Mouse (Mus musculus) frontal cortex, postnatal 14 days (tissue): ENCODE data around the gene Minpp1.
"Not testable (repeated sequence)": the region's sequence is repeated elsewhere in the genome, so short reads cannot be mapped to it uniquely, and the experiment has no call there.

Experiments
- DNase-seq, 2 experiments: peaks; one replicate each; pipeline ENCODE4 v3.0.0; 2022; ENCODE audit warnings: low spot score in 2 of 2

The Minpp1 gene

GRCm38 (mm10) chr19:32485681-32486105, at the start of gene Minpp1:
Minpp1 (plus strand) TSS chr19:32485769.
- DNase-seq = peak; percentile 70 to 79

DNA sequence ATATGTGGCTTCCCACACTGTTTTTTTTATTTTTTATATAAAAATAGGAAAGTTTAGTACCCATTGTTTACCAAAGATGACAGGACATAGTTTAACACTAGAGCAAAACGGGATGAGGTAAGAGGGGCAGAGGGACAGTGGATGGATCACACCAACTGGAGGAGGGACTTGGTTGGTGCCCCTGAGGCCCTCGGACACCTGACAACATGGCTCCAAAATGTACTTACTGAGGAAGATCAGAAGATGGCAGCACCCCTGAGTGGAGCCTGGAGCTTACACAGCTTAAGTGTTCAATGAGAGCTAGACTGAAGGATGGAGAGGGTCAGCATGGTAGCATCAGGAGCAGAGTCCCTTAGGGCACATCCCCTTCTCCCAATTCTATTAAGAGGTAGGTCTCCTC, 46.2 kb upstream of the Minpp1 start:
- no peak for DNase-seq

DNA sequence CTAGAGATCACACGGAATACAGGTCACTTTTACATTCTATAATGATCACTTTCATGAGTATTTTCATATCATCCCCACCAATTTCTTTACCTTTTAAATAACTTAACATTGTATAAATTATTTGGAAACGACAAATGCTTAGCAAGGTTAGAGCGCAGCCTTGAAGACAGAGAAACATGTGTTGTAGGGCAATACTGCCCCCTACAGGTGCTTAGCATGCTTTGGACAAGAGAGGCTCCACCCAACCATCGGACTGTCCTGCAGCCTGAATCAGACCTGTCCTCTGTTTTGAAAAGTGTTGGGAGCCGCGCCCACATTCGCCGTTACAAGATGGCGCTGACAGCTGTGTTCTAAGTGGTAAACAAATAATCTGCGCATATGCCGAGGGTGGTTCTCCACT, 44.0 kb upstream of the Minpp1 start:
- DNase-seq = no peak

DNA sequence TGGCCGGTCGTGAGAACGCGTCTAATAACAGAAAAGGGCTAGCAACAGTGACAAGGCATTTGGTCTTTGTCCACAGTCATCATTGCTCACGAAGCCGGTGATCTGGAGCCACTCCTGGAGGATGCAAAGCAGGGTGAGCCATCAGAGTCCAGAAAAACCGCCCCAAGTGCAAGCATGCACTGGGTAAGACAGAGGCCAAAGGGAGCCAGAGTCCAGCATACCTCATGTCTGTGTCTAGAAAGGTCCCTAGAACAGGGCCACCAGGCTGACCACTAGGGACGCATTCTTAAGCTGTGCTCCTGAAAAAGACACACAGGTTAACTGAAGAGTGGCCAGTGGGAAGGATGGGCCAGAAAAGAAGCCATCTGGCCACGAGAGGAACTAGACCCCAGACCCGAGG, 36.6 kb upstream of the Minpp1 start:
- DNase-seq = no peak

DNA sequence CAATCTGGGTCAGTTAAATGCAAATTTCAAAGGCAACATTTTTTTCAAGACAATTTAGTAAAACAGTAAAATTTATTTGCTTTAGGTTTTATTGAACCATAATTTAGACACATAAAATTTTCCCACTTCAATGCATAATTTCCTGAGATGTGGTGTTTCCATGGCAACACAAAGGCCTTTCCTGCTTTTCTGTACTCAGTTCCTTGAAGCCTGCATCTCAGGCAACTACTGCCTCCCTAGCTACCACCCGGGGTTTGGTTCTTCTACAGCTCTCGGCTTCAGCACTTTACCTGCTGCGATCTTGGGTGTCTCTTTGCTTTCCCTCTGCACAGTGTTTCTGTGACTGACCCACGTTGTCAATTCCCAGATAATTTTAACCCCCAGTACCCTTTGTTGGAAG, 33.3 kb upstream of the Minpp1 start:
- peak in 1 of 2 experiments; percentile 26 for DNase-seq

DNA sequence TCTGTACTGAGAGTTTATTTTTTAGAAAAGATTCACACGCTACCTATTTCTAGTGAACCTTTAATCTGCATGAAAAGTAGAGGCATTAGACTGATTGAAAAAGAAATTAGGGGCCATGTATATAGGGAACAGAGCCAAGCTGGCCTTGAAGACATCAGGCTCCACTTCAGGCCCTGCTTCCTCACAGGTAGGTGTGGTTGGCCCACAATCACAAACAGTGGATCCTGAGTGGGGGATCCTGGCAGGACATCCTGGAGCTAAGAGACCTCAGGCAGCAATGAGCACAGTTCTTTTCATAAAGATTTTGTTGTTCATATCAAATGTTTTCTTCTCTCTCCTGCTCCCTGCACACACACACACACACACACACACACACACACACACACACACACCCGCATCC, 28.8 kb upstream of the Minpp1 start:
- no peak for DNase-seq

DNA sequence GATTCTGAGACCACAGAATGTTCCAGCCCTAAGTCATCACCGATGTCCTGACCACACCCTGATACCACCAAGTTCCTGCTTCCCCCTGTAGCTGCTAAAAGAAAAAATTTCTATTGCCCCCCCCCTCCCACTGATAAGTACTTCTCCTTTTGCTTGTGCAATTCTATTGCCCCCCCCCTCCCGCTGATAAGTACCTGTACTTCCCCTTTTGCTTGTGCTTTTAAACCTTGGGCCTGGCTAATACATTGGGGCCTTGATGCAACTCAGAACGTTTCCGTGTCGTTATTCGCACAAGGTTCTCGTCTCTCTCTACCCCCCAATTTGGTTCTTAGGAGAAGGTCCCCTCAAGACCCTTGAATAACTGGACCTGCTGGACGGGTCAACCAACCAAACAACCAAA, 27.9 kb upstream of the Minpp1 start:
- DNase-seq = not testable (repeated sequence)

- DNase-seq = no peak
Measured at GRCm38 (mm10) chr19:32463037-32463436, 22.5 kb upstream of the Minpp1 start.

DNA sequence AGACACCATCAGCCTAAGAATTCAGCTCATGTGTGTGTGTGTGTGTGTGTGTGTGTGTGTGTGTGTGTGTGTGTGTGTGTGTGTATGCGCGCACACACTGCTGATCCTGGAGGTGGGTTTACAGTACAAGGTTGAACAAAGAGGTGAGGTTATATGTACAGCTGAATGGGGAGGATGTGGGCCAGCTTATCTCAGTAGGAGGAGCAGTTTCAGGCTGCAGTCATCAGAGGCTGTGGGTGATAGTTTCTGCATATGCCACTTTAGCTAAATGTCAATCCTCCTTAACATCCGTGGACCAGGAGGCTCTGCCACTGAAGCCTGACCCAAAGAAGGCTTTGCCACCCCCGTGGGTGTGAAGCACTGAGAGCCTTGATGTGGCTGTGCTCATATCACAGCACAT, 20.3 kb upstream of the Minpp1 start:
- DNase-seq = no peak

DNA sequence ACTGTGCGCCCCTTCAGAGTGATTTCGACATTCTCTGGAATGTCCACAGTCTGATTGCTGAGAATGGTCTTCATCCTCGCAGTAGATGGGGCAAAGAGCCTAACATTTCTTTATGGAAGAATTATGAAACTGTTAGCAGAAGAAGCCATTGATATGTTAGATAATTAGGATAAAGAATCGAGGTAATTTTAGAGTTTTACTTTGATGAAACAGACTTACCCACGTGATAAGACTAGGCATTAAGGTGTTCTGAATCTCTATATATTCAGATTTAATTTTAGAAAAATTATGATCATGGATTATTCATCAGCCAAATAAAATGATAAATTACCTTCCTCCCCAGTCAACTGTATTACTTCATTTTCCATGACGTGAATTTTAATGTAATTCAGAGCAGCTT, 19.1 kb upstream of the Minpp1 start, which contains the start of gene Rpl9-ps6:
Gene Rpl9-ps6 (minus strand): TSS at position 101 of the 400 bp plus-strand sequence.
- DNase-seq = no peak

- DNase-seq = no peak
Measured at GRCm38 (mm10) chr19:32467325-32467724, 18.2 kb upstream of the Minpp1 start.

DNA sequence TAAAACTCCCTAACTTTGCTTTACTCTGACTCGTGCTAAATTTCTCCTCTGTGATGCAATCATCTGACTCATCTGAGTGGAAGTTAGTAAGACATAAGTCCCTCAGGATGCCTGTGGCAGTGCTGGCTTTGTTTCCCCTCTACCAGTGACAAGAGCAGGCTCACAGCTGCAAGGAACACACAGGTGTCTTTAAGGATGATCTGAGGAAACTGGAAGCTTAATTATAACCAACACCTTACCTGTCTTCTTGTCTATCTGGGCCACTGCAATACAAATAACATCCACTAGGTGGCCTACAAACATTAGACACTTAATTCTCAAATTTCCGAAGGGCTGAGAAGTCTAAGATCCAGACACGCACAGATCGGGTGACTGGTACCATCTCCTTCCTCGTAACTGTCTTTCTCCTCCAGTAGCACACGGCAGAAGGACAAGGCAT, 15.5 kb upstream of the Minpp1 start:
- DNase-seq = no peak

- DNase-seq = no peak
Measured at GRCm38 (mm10) chr19:32470570-32471263, 14.9 kb upstream of the Minpp1 start.

DNA sequence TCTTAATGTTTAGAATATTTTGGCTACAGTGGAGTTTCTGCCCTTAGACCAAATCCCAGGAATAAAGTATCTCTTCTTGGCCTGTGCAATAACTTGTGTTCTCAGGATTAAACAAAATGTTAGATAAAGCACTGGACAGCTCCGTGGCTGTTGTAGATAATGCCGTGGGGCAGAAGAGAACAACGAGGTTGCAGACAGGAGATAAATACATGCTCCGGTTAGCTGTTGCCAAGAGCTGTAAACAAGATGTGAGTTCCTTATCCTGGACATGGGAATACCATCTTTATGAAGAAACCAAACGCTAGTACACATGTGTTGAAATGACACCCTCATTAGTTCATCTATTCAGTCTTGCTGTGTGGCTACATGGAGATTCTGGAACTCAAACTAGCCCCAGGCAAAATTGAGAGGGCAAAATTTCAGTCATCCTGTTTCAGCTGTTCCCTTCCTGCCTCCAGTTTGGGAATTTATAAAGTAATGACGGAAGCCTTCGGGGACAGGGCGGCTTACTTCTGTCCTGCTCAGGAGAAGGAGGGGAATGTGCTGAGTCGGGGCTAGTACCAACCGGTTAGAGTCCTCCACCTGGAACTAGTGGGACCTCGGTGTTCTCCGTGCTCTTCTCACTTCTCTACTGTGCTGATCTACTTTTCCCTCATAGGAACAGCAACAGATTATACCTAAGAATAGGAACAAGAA, 9.4 kb upstream of the Minpp1 start:
- no peak for DNase-seq

GRCm38 (mm10) chr19:32476712-32477052, 8.9 kb upstream of the Minpp1 start:
- no peak for DNase-seq

DNA sequence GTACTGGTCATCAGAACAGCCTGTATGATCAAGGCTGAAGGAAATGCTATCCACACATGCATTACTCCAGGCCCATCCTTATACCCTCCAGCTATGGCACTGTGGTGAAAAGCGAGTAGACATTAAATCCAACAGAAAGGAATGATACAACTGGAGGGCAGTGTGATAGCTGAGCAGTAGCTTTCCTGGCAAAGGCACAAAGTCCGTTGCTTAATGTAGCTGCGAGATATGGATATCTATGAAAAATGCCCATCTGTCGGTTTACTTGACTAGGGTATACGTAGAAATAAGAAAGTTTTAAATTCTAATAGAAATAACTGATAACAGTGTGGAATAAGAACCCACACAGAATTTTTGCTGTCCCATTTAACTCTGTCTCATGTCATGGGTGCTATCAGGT, 5.3 kb upstream of the Minpp1 start:
- DNase-seq = no peak

DNA sequence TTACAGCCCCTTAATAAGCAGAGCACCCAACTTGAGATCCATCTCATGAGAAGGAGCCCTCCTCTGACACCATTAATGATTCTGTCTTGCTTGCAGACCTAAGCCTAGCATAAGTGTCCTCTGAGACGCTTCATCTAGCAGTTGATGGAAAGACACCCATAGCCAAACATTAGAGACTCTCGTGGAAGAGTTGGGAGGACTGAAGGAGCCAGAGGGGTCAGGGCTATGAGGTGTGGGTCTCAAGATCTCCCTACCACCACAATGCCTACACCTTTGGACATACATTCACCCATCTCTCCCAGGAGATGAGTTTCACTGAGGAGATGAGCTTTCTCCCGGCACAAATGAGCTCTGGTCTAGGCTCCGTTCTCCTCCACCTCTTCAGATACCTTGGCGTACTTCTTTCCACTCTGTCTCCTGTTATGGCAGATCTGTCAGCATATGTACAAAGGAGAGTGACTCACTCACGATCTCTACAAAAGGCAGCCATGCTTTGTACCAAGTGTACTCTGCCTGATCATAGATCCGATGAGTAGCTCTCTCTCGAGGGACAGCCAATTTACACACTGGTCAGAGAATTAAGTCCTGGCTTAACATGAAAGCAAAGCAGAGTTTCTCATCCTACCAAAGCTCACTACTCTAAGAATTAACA, 4.7 kb upstream of the Minpp1 start:
- DNase-seq = no peak

DNA sequence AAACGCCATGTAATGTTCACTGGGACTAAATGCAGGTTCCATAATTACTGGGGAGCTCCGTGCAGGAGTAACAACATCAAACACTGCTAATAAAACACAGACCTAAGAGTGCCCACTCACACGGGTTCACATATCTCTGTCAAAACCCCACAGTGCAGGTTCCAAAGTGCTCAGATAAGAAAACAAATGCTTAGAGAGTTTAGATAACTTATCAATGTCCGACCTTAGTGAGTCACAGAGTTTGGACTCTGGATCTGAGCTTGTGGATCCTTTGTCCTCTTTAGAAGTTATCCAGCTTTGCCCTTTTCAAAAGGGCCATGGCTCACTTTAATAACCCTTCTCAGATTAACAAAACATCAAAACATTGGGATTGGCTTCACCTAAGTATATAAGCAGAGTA, 4.1 kb upstream of the Minpp1 start:
- no peak for DNase-seq

DNA sequence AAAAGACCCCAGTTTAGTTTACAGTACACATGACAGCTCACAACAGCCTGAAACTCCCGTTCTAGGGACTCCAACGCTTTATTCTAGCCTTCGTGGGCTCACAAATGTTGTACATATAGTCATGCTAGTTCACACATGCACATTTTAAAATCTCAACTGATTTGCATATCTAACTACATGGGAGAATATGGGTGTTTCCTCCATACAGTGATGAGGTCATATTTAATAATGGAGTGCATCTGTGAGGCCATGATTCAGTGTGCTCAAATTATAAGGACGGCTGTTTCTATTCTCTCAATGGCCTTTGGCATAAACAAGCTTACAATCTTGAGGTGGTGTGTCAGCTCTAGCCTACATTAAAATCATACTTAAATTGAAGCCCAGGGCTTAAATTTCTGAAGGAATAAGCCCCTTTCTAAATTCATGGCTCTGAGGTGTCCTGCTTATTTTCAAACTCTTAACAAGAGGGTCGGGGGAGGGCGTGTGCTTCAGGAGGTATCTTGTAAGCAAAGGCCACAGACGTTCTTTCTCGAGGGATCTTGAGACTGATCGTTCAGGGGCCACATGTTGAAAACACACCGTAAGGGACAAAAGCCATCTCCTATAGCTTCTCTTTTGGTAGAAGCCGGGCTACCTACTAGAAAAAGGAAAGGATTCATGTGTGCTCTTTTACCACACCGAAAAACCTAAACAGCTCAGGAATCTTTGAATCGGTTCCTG, 468 bp upstream of the Minpp1 start:
- DNase-seq = no peak

DNA sequence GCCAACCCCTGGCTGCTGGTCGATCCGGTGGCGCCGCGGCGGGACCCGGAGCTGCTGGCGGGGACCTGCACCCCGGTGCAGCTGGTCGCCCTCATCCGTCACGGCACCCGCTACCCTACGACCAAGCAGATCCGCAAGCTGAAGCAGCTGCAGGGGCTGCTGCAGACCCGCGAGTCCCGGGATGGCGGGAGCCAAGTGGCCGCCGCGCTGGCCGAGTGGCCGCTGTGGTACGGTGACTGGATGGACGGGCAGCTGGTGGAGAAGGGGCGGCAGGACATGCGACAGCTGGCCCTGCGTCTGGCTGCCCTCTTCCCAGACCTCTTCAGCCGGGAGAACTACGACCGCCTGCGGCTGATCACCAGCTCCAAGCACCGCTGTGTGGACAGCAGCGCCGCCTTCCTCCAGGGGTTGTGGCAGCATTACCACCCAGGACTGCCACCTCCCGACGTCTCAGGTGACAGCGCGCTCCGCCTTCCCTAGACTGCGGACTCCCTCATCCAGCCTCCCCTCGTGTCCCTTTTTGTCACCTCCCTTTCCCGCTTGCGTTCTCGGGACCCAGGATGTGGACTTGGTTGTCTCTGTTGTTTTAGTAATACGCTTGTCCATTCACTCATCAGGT, 646 bp downstream of the Minpp1 start:
- DNase-seq = peak; percentile 29 to 55

DNA sequence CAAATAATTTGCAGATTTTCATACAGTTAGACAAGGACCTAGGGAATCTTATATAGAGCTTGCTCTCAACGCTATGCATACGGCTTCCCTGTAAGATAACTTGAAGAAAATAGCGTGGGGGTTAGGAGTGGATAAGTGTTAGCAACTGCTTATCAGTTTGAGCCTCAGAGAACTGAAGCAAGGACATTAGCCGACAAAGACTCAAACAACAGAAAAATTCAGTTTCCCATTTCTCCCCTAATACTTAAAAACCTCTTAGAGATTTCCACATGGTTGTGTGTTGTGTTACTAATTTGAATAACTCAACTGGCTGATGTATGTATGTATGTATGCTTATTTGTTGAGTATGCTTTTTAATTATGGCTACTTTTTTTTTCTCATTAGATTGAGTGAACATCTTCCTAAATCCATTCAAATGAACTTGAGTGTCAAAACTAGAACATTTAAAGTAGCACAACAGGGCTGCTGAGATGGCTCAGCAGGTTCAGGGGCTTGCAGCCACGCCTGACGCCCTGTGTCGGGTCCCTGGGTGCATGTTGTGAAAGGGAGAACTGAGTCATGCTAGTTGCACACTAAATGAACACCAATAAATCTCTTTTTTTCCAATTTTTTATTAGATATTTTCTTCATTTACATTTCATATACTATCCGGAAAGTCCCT, 2.2 kb downstream of the Minpp1 start:
- no peak for DNase-seq
